Mouse (Mus musculus): ENCODE measurements around the gene Clcn7.

Clcn7 gene

DNA sequence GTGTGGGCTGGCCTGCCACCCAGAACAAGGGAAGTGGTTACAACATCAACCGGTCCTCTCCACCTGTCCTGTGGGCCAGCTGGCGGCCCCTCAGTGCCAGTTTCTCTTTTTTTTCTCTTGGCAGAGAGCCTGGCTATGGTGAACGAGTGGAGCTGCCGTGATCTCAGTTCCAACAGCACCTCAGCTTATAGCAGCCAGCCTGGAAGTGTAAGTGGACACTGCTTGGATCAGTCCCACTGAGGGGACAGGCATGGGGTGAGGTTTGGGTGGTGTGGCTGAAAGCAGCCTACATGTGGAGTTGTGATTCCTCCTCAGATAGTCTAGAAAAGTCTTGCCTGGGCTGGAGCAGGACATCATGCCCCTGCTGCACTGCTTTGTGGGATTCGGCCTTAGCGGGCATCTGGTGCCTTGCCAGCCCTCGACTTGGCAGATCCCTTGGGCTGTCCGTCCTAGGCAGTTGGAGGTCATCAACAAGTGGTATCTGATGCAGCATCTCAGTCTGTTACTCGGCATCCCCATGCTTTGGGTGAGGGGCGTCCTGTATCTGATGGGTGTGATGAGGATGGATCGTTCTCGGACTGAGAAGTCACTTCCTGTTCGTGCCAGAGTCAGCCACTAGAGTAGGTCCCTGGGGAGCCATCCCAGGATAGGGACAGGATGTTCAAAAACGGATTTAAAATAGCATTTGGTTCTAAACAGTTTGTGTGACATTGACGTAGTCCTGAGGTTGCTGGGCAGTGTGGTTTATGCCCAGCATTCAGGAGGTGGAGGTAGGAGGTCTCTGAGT, 77.7 kb downstream of the Clcn7 start:
- peaks cover 22% of the 10 kb centered on the region for H3K4me1 ChIP-seq (replicated peaks; ENCODE audit: low read depth, low read length)
- H3K9me3 ChIP-seq (ENCODE audit: low read length): no peaks in the 10 kb centered on the region
- no peaks in the 10 kb centered on the region for H3K27me3 ChIP-seq (ENCODE audit: insufficient read depth, low read length)
- TF ChIP-seq POU5F1 (IDR thresholded peaks at IDR 0.05; ENCODE audit: borderline replicate concordance, low read length) (no peak), NANOG (IDR thresholded peaks at IDR 0.05; ENCODE audit: borderline replicate concordance, low read length) (no peak), CTCF (conservative IDR thresholded peaks at IDR 0.05; ENCODE audit: low read length) (no peak)
- H3K4me3 ChIP-seq (replicated peaks; ENCODE audit: low read length): no peak overlapping the region
- H3K36me3 ChIP-seq (ENCODE audit: insufficient read depth, low read length): peaks cover 95% of the 10 kb centered on the region

DNA sequence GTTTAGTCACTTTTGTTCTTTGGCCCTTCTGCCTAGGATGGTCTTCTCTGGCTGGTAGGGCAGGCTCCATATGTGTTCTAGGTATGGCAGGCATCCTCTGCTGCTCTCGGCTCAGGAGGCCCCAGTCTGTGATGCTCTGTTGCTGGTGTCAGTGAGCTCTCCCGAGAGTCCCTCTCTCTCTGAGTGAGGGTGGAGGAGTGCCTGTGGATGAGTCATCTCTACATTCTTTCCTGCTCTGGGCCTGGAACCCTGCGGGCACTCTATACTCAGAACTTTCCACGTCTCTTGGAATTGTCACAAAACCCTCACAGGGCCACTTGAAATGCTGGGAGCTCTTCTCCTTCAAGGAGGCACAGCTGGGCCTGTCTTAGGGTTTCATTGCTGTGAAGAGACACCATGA, 78.5 kb downstream of the Clcn7 start:
- TF ChIP-seq POU5F1 (IDR thresholded peaks at IDR 0.05; ENCODE audit: borderline replicate concordance, low read length) (no peak), CTCF (conservative IDR thresholded peaks at IDR 0.05; ENCODE audit: low read length) (no peak), NANOG (IDR thresholded peaks at IDR 0.05; ENCODE audit: borderline replicate concordance, low read length) (no peak)
- peaks cover 96% of the 10 kb centered on the region for H3K36me3 ChIP-seq (ENCODE audit: insufficient read depth, low read length)
- H3K9me3 ChIP-seq (ENCODE audit: low read length): no peaks in the 10 kb centered on the region
- H3K4me3 ChIP-seq (replicated peaks; ENCODE audit: low read length): no peak overlapping the region
- no peaks in the 10 kb centered on the region for H3K27me3 ChIP-seq (ENCODE audit: insufficient read depth, low read length)
- H3K4me1 ChIP-seq (replicated peaks; ENCODE audit: low read depth, low read length): peaks cover 22% of the 10 kb centered on the region
